Mouse (Mus musculus) bone marrow, adult 2 months (tissue): ENCODE results near the gene Xcr1.

Experiments used
- CTCF ChIP-seq: fragments of 200-500 bp; IDR thresholded peaks from 2 replicates; pipeline ENCODE4 v1.5.1; 2011; ENCODE audit warnings: low read length, control low read depth; ENCODE audit not compliant: control insufficient read depth, insufficient read depth
- POLR2A ChIP-seq: fragments of 200-500 bp; IDR thresholded peaks from 2 replicates; pipeline ENCODE4 v1.6.1; 2011; ENCODE audit warnings: low read depth, mild to moderate bottlenecking, control low read depth, low read length, borderline replicate concordance; ENCODE audit not compliant: control insufficient read depth

DNA sequence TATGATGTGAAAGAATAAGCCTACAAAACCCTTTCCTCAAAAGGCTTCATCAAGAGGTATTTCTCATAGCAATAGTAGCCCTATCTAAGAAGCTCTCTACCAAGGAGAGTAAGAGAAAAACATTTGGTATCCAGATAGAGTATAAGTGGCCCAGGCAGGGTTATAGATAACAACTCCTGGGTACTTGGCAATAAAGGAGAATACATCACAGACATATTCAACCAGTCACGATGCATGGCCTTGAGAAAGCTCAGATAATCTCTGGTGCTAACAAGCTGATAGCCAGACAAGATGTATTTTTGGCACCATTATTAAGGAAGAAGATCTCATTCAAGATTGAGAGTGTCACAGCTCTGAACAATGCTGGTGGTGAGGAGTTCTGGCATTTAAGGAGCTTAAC is 15.3 kb downstream of the Xcr1 start:
- TF ChIP-seq POLR2A (no peak), CTCF (no peak)
